Mouse (Mus musculus) urinary bladder, postnatal 36 days (tissue): ENCODE data around the gene Sox6.
"Not testable (repeated sequence)": the region's sequence is repeated elsewhere in the genome, so short reads cannot be mapped to it uniquely, and the experiment has no call there.

Experiments
- DNase-seq, 2 experiments: peaks; one replicate each; pipeline ENCODE4 v3.0.0; 2022; ENCODE audit warnings: low spot score in 2 of 2, mixed read lengths in 1 of 2

The Sox6 gene

DNA sequence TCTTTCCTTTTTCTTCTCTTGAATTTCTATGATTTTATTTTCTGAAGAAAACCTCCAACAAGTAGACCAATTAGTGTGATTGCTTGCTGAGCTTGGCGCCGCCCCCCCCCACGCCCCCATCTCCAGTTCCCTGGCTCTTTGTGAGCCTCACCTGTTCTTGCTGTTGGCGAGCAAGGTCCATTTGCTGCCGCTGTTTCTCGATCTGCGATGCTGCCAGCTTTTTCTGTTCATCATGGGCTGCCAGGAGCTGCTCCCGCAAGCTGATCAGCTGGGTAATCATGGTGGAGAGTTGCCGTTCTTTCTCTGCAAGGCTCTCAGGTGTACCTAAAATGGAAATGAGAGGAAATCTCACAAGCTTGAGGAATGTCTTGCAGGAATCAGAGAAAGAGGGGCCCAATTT lies 376.5 kb downstream of the Sox6 start:
- DNase-seq = no peak

- DNase-seq = no peak
Observed at GRCm38 (mm10) chr7:115646696-115647095, 391.9 kb downstream of the Sox6 start.

GRCm38 (mm10) chr7:115645971-115646447 lies 392.6 kb downstream of the Sox6 start:
- DNase-seq = no peak

DNA sequence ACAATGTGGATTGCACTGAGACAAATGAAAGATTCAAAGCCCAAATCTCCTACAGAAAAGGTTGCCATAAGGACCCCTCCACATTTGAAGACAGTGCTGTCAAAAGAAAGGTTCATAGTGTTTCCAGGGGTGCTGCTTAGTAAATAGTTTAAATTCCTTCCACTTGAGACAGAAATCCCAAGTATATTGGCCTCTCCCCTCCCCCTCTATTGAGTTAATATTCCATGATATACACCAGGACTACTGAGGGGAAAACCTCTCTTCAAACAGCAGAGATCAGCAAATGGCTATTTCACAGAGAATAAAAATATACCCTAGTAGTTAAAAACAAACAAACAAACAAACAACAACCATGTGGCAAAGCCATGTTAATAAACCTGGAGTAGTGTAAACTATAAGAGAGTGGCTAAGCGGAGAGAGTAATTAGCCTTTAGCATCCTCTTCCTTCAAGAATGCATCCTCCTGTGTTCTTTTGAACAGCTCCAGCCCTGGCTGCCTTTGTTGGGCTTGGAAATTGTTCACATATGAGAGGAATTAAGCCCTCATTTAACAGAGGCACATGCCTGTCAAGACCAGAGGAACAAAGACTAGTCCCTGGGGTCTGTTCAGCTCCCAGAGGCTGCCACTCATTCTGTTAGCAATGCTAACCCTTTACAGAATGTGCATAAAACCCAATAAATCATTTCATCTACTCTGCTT lies 393.2 kb downstream of the Sox6 start:
- DNase-seq = no peak

DNA sequence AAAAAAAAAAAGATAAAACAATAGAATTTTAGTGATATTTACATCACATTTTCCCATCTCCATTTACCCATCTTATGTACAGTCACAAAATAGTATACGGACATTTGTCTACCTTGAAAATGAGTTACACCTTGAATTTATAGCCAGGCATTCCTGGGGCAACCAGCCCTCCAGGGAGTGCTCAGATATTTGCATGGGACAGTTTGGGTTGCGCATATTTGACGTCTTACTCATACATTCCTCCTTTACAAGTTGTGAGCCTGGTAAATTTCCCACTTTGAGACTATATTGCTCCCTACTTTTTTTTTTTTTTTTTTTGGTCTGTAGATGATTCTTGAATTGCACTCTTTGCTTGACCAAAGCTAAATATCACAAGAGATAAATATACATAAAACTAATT lies 407.9 kb downstream of the Sox6 start:
- no peak for DNase-seq

DNA sequence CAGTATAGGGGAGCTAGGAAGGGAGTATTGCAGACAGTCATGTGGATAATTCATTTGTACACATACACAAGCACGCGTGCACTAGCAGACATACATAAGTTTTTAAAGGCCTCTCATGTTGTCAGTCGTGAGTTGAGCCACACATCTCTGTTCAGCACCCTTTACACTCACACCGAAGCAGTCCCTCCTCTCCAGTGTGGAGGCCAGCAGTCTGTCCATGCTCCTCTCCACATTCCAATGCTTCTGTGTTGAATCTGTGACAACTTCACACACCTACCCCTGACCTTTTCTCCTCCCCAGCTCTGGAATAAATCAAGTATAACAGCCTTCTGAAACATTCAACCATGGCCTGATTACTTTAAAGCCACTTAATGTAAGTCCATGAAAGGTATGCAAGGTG lies 408.3 kb downstream of the Sox6 start:
- no peak for DNase-seq

- DNase-seq = no peak
Observed at GRCm38 (mm10) chr7:115628766-115629165, 409.8 kb downstream of the Sox6 start.

DNA sequence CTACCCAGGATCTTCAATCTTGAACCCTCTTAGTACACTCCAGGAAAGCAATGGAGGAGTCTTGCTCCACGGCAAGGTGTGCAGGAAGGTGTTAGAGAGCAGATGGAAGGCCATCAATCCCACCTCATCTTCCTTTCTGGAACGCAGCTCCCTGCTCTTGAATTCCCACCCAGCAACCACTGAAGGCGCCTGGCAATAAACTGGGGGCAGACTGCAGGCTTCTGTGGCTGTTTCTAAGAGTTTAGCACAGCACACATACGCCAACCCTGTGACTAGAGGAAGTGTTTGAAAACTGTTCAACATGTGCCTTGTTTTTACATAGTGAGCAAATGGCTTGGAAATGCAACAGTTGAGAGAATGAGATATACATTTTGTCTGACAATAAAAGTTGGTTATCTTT lies 412.6 kb downstream of the Sox6 start:
- DNase-seq = no peak

GRCm38 (mm10) chr7:115624907-115625552 lies 413.6 kb downstream of the Sox6 start:
- no peak for DNase-seq

DNA sequence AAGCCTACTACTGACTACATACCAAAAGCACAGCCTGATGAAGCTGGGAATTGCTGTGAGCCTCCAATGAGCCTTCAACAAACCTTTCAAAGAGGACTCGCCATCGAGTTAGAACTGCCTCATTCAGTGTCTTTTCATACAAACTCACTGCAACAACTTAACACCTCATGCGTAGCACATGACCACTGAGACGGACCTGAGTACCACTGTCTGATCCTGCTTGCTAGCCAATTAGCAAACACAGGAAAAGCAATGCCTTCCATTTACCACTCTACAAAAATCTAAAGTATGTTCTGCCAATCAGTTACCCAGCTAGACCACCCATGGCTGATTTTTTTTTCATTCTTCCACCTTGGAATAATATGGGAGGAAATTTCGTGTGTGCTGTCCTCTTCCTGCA lies 414.1 kb downstream of the Sox6 start:
- DNase-seq = no peak

DNA sequence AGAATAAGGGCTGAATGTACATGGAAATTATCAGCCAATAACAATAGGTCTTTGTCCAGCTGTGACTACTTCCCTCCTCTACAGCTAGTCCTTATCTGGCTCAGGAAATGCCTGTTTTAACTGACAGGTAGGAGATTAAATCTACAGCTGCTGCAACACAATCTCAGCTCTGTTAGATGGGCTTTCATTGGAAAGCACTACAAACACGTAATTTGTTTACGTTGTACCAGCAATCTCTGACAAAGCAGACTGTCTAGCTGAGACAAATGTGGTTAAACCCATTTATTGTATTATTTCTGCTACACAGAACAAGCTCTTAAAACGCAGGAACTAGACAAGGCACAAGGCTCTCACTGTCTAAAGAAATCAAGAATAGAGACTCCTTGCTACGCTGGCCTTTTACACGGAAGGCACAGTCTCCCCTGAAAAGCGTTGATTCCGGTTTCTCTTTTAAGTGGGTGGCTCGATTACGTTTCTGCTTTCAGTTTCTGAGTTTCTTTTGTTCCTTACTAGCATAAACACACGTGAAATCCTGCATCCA lies 422.8 kb downstream of the Sox6 start:
- DNase-seq = no peak

DNA sequence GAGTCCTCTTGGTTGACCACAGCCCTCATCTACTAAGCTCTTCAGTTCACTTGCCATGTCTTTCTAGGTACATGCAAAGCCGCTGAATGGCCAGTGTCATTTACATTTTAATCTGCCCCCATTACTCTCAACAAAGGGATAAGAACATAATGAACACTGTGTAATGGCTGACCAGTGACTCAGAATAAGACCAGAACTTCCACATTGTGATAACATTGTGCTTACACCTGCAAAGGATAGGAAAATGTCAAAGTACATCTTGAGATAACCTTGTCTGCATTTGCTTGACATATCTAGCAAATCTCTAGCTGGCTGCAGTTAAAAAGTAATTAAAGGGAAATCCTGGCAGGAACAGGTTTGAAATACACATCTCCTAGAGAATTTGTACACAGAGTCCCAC lies 431.1 kb downstream of the Sox6 start:
- DNase-seq = no peak

- not testable (repeated sequence) for DNase-seq
Observed at GRCm38 (mm10) chr7:115606125-115606524, 432.5 kb downstream of the Sox6 start.

DNA sequence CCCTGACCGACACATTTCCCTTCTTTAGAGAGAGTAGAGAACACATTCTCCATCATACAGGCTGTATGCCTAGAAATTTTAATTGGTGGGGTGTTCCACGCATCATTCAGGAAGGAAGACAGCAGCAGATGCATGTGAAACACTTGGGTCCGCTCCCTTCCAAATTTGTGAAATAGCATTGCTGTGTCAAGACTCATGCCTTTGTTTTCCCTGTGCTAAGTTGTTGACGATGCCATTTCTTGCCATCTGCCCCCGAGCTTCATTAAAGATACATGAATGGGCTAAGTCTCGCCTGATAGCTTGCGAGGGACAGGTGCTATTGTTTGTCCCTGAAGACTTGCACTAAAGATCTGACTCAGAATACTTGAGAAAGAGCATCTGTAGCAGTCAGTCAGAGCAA lies 433.7 kb downstream of the Sox6 start:
- DNase-seq = no peak

- no peak for DNase-seq
Observed at GRCm38 (mm10) chr7:115597376-115597775, 441.2 kb downstream of the Sox6 start.

DNA sequence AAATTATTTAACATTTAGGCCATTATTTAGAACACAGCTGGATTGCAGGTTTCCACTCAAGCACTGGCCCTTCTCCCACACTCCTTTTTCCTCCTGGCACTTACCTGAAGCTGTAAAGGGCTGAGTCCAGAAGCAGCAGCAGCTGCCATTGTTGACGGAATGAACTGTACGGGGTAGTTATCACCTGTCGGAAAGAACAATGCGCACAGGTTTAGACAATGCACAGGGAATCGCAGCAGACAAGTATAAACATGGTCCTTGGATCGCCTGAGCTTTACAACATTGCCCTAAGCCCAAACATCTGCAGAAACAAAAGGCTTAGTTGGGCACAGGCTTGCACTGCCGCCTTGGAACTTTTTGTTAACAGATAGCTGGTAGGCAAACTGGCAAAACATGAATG lies 458.1 kb downstream of the Sox6 start:
- DNase-seq = no peak

DNA sequence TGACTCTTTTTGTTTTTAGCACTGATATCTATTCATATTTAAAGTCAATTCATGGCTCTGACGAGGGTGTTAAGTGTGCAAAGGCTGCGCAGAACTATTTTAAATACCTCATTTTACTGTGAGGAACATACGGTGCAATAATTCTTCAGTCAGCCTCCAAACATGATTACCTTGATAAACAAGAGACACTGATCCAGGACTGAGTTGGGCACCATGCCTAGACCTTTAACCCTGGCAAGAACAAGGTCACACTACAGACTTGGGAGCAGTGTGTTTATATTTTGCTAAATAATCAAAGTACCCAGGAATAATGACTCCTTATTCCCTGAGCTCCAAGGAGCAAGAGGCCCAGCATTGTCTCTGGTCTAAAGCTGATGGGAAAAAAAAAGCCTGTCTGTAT lies 458.8 kb downstream of the Sox6 start:
- DNase-seq = no peak

DNA sequence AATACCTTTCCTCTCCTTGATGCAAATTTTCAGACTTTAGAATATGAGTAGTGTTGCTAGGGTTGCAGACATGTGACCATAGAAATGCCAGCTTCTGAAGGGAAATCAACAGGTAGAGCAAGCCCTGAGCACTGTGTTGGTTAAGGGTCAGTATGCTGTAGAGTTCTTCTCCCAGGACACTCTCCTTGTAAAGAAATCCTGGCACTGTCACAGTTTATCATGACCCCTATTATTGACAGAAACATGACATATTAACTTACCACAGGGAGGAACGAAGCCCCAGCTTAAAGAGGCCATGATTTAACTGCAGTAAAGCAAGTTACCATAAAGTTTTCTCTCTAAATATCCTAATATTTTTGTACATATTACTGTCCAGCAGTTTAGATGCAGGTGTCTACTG lies 462.2 kb downstream of the Sox6 start:
- no peak for DNase-seq

GRCm38 (mm10) chr7:115574834-115575233 lies 463.8 kb downstream of the Sox6 start:
- no peak for DNase-seq

GRCm38 (mm10) chr7:115568821-115569240 lies 469.8 kb downstream of the Sox6 start:
- DNase-seq = no peak

DNA sequence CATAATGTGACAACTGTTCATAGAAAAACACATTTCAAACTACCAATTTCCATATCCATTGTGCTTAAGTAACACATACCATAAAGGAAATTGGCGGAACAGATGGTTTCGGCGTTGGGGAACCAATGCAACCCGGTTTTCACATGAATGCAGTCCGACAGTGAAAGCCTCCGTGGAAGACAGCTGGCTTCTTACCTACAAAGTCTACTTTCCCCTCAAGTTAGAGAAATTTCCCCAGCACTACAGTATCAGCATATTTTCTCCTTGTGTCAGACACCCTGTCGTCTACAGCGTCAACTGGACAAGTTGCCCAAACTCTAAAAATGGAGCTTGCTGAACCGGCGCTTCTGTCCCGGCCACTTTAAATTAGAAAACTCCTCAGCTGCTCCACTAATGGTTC lies 470.3 kb downstream of the Sox6 start:
- no peak for DNase-seq

DNA sequence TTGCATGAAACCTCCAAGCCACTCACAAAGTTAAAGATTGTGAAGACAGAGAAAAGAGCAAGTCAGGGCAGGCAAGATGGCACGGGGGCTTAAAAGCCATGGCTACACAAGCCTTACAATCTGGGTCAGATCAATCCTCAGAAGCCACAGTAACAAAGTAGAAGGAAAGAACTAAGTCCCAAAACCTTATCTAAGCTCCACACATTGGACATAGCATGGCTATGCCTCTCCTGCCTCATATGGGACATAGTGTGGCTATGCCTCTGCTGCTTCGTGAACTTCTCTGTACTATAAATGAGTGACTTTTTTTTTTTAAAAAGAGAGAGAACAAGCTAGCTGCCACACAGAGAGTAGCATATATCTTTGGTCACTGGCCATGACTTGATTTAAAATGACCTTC lies 471.8 kb downstream of the Sox6 start:
- no peak for DNase-seq

- DNase-seq = no peak
Observed at GRCm38 (mm10) chr7:115565060-115565426, 473.6 kb downstream of the Sox6 start.
